Mouse (Mus musculus) hindbrain, postnatal 0 days (tissue): Measurements from ENCODE around the gene Gm10642. TPM values are rescaled to one million over a fixed set of nuclear protein-coding genes. Genes with fewer than 3 reads are reported as not detected.

ENCODE experiments used
- ATAC-seq: fragments of 200-750 bp; cut with Nextera tagmentation; 2 replicates; pipeline ENCODE4 v1.8.0; 2017; ENCODE audit warnings: mild to moderate bottlenecking, moderate TSS enrichment, moderate library complexity
- DNase-seq: peaks from one replicate; pipeline ENCODE4 v3.0.0-alpha.2; 2015; ENCODE audit warnings: low spot score
- H3K27ac ChIP-seq: fragments of 300-500 bp; sonication (generic); 2 replicates; pipeline ENCODE4 v1.5.1; 2014; ENCODE audit warnings: mild to moderate bottlenecking
- H3K27me3 ChIP-seq: fragments of 300-500 bp; sonication (generic); 2 replicates; pipeline ENCODE4 v1.6.1; 2014; ENCODE audit warnings: low read length, mixed read lengths; ENCODE audit not compliant: insufficient read depth
- H3K36me3 ChIP-seq: fragments of 300-500 bp; sonication (generic); 2 replicates; pipeline ENCODE4 v1.6.1; 2014; ENCODE audit warnings: low read length, mixed read lengths; ENCODE audit not compliant: insufficient read depth
- H3K4me1 ChIP-seq: fragments of 300-500 bp; sonication (generic); 2 replicates; pipeline ENCODE4 v1.6.1; 2014; ENCODE audit warnings: antibody characterized with exemption, low read length, mixed read lengths; ENCODE audit not compliant: insufficient read depth
- H3K4me2 ChIP-seq: fragments of 300-500 bp; sonication (generic); 2 replicates; pipeline ENCODE4 v1.6.1; 2014; ENCODE audit warnings: low read depth, mild to moderate bottlenecking, low read length, moderate library complexity, mixed read lengths
- H3K4me3 ChIP-seq: fragments of 300-500 bp; sonication (generic); 2 replicates; pipeline ENCODE4 v1.5.1; 2014; ENCODE audit warnings: low read length
- H3K9ac ChIP-seq: fragments of 300-500 bp; sonication (generic); replicated peaks from 2 replicates; pipeline ENCODE4 v1.6.1; 2014; ENCODE audit warnings: mild to moderate bottlenecking, low read length, moderate library complexity, mixed read lengths
- H3K9me3 ChIP-seq: fragments of 300-500 bp; sonication (generic); 2 replicates; pipeline ENCODE4 v1.6.1; 2016; ENCODE audit warnings: low read length, mixed read lengths
- CTCF ChIP-seq: IDR thresholded peaks from 2 replicates; pipeline ENCODE4 v1.5.1; 2016; ENCODE audit warnings: antibody characterized with exemption, control low read depth, low read depth
- WGBS: fragments of 180-500 bp; shearing (Covaris S2); extraction: QIAGEN DNeasy Blood & Tissue Kit; methylation state at CpG from one replicate; pipeline ENCODE4 v1.1.7; 2014; 5-methylcytosine and 5-hydroxymethylcytosine counted together
- polyA plus RNA-seq: library from polyadenylated mRNA; unstranded; fragments of >200 nt; fragmentation: Nextera tagmentation; extraction: Ambion mirVana; gene quantifications from 2 replicates; pipeline ENCODE4 v1.2.1, GENCODE M21; 2015
- total RNA-seq: library from RNA; depleted of rRNA; stranded (reverse); fragments of >200 nt; gene quantifications from 2 replicates; pipeline ENCODE4 v1.2.3, GENCODE M21; 2014; rRNA removed

The Gm10642 gene
- total and polyA plus RNA-seq, 2 experiments from 2014 or later: 1.1 to 1.9 TPM

GRCm38 (mm10) chr9:70703597-70704203 lies 47.6 kb downstream of the Gm10642 start:
- no peak for TF ChIP-seq CTCF
- Histone ChIP-seq H3K36me3 (no peaks in the 10 kb centered on the region), H3K27ac (no peak overlapping the region), H3K4me1 (no peaks in the 10 kb centered on the region), H3K9me3 (no peaks in the 10 kb centered on the region), H3K27me3 (no peaks in the 10 kb centered on the region), H3K4me2 (no peak overlapping the region), H3K9ac (no peak overlapping the region), H3K4me3 (no peak overlapping the region)
- 97% methylated on average over 5 of the region's 5 CpGs for WGBS
- DNase-seq (no peak), ATAC-seq (no peak)

- Histone ChIP-seq H3K4me3 (no peak overlapping the region), H3K27ac (no peak overlapping the region), H3K36me3 (no peaks in the 10 kb centered on the region), H3K27me3 (no peaks in the 10 kb centered on the region), H3K4me1 (no peaks in the 10 kb centered on the region), H3K9me3 (no peaks in the 10 kb centered on the region), H3K4me2 (no peak overlapping the region), H3K9ac (no peak overlapping the region)
- TF ChIP-seq CTCF: no peak
- WGBS: 100% methylated on average over 1 of the region's 1 CpGs
- ATAC-seq (no peak), DNase-seq (no peak)
Measured at GRCm38 (mm10) chr9:70706444-70706843, 50.4 kb downstream of the Gm10642 start.

Other genes starting within 250 kb of the Gm10642 start
- 15.5 and 17.9 TPM in 2 replicates for gene Ccnb2, start 234.7 kb upstream of the Gm10642 start, total RNA-seq
- gene Ccnb2, start 234.7 kb upstream of the Gm10642 start, polyA plus RNA-seq: 28.4 and 32.7 TPM in 2 replicates
- gene Rnf111, start 152.5 kb upstream of the Gm10642 start, total RNA-seq: 26.2 and 35.9 TPM in 2 replicates
- gene Rnf111, start 152.5 kb upstream of the Gm10642 start, polyA plus RNA-seq: 14.9 and 15.9 TPM in 2 replicates
- gene Sltm, start 113.5 kb upstream of the Gm10642 start, total RNA-seq: 19.4 and 23.2 TPM in 2 replicates
- 39.4 and 44.3 TPM in 2 replicates for gene Sltm, start 113.5 kb upstream of the Gm10642 start, polyA plus RNA-seq
- 34.1 and 35.9 TPM in 2 replicates for gene Mindy2, start 923 bp downstream of the Gm10642 start, total RNA-seq
- 19.6 and 20.4 TPM in 2 replicates for gene Mindy2, start 923 bp downstream of the Gm10642 start, polyA plus RNA-seq
- 13.4 and 16.9 TPM in 2 replicates for gene Adam10, start 22.7 kb downstream of the Gm10642 start, total RNA-seq
- gene Adam10, start 22.7 kb downstream of the Gm10642 start, polyA plus RNA-seq: 40.1 and 42.6 TPM in 2 replicates